Mouse (Mus musculus) olfactory bulb, adult 2 months (tissue): ENCODE results near the gene Trim27.

Experiments
- CTCF ChIP-seq: fragments of 200-500 bp; IDR thresholded peaks from 2 replicates; pipeline ENCODE4 v1.5.1; 2012; ENCODE audit warnings: low read depth, mild to moderate bottlenecking, low read length, moderate library complexity; ENCODE audit not compliant: insufficient read depth
- POLR2A ChIP-seq: fragments of 200-500 bp; IDR thresholded peaks from 2 replicates; pipeline ENCODE4 v1.6.1; 2012; ENCODE audit warnings: mild to moderate bottlenecking, low read depth, low read length, moderate library complexity; ENCODE audit not compliant: insufficient read depth

DNA sequence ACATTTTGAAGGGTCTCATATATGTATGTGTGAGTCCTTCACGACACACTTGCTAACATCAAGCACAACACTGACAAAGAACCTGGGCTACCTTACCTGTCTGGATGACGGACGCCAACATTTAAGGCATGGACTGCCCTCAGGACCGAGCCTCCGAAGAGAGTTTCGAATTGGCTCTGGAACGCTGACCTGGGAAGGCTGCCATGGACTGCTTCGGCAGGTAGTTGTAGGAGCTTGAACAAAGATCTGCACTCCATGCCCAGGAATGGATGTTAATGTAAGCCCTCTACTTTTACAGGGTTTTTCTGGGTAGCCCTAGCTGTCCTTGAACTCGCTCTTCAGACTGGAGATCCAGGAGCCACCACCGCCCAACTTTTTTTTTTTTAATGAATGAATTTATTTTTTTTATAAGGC is 44.0 kb downstream of the Trim27 start:
- TF ChIP-seq CTCF (no peak), POLR2A (no peak)
